In the genomic region with DNA sequence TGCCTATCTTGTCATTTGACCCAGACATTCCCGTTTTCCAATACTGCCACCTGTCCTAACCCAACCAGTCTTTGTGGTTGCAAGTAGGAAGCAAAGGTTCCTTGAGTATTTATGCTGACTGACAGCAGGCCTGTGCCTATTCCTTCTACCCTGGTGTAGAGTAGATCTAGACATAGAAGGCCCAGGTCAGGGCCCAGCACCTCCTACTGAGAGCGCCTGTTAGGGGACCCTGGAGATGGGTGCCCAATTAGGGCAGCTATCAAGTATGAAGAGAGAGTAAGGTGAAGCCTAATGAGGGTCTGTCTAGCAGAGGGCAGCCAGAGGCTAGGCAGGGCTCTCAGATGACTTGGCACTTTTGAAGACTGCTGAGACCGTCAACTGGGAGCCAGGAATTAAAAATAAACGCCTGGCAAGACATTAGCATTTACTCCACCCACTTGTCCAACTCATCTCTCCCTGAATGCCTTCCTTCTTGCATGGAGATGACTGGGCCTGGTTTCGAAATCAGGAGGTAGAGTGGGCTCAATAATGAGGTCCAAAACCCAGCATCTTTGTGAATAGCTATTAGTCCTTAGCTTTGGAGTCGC, we compare ENCODE assay signal across 14 mouse cellular contexts. TPM values are rescaled to one million over a fixed set of nuclear protein-coding genes. Genes with fewer than 3 reads are reported as not detected.
DNase-seq lines count a peak whose midpoint lies in the region; ATAC-seq and TF ChIP-seq lines count a peak whose summit lies in the region.
"Had no signal": no experiment of that assay in that cellular context is flagged by ENCODE, and none has a peak within 500 bp of the region (broad histone marks: within the 10 kb centered on the region; RNA-seq: fewer than 3 reads in every experiment).

No protein-coding gene starts in this region.

- peaks cover 50% of the 10 kb centered on the region for H3K4me1 ChIP-seq in hindbrain, embryonic 15.5 days (replicated peaks)
- H3K4me1 ChIP-seq in hindbrain, embryonic 12.5 days, result peaks cover 28% of the 10 kb centered on the region
- peaks cover 34% of the 10 kb centered on the region for H3K4me1 ChIP-seq in cerebellum, adult 2 months (ENCODE audit: control insufficient read depth, insufficient read depth, low read length)

- no peak for TF ChIP-seq POLR2A in cerebellum, adult 2 months (IDR thresholded peaks at IDR 0.05; ENCODE audit: borderline replicate concordance, insufficient read depth, low read length)

- peak overlapping the region; percentile 78 for H3K4me2 ChIP-seq in hindbrain, embryonic 15.5 days
- no peak overlapping the region for H3K4me2 ChIP-seq in hindbrain, embryonic 12.5 days (replicated peaks)
- H3K4me2 ChIP-seq: intestine, embryonic 15.5 days had no signal

- TF ChIP-seq CTCF in cerebellum, adult 2 months (IDR thresholded peaks at IDR 0.05; ENCODE audit: borderline replicate concordance, insufficient read depth, low read depth, low read length), result no peak

- peak; percentile 69 for DNase-seq in gastrocnemius, adult 18-20 months (ENCODE audit: low spot score)
- DNase-seq in gastrocnemius, postnatal 10 days, result no peak
- DNase-seq in cerebellum, adult 2 months, result peak; percentile 50 to 60
- peak; percentile 49 to 67 for DNase-seq in heart, postnatal 10 days
- no peak for DNase-seq in urinary bladder, postnatal 10 days (ENCODE audit: low spot score)
- DNase-seq: lung, adult 18-20 months had no signal

- peak overlapping the region; percentile 86 for H3K27ac ChIP-seq in hindbrain, embryonic 15.5 days (replicated peaks)
- H3K27ac ChIP-seq in hindbrain, embryonic 12.5 days, result no peak overlapping the region
- peak overlapping the region; percentile 100 for H3K27ac ChIP-seq in cerebellum, adult 2 months (ENCODE audit: insufficient read depth, low read length)
- H3K27ac ChIP-seq: intestine, embryonic 15.5 days; limb, embryonic 12.5 days had no signal

- no peak for ATAC-seq in hindbrain, embryonic 15.5 days (ENCODE audit: low FRiP score, low read depth)
- no peak for ATAC-seq in hindbrain, embryonic 12.5 days (ENCODE audit: low FRiP score)
- ATAC-seq in megakaryocyte progenitor cell, adult 5-6 weeks (replicated peaks; ENCODE audit: poor library complexity), result no peak
- ATAC-seq: intestine, embryonic 15.5 days had no signal

- H3K9ac ChIP-seq in hindbrain, embryonic 15.5 days, result no peak overlapping the region
- no peak overlapping the region for H3K9ac ChIP-seq in hindbrain, embryonic 12.5 days
- H3K9ac ChIP-seq: intestine, embryonic 15.5 days; limb, embryonic 12.5 days had no signal

- H3K36me3 ChIP-seq in hindbrain, embryonic 15.5 days, result peaks cover 7% of the 10 kb centered on the region
- no peaks in the 10 kb centered on the region for H3K36me3 ChIP-seq in hindbrain, embryonic 12.5 days
- H3K36me3 ChIP-seq: intestine, embryonic 15.5 days; limb, embryonic 12.5 days had no signal

- intact Hi-C loops in heart, postnatal 10 days (cut with DNase I), result no loop called here

- H3K4me3 ChIP-seq in hindbrain, embryonic 15.5 days, result 0 out of 2 replicates have a peak overlapping the region, but pooled peaks have one; percentile 54
- no peak overlapping the region for H3K4me3 ChIP-seq in hindbrain, embryonic 12.5 days
- H3K4me3 ChIP-seq in cerebellum, adult 2 months (replicated peaks; ENCODE audit: insufficient read depth, low read depth, low read length), result peak overlapping the region; percentile 90
- H3K4me3 ChIP-seq: intestine, embryonic 15.5 days; limb, embryonic 12.5 days had no signal

- H3K9me3 ChIP-seq in hindbrain, embryonic 15.5 days, result no peaks in the 10 kb centered on the region
- H3K9me3 ChIP-seq in hindbrain, embryonic 12.5 days (replicated peaks), result no peaks in the 10 kb centered on the region
- H3K9me3 ChIP-seq: intestine, embryonic 15.5 days; limb, embryonic 12.5 days had no signal

- H3K27me3 ChIP-seq in hindbrain, embryonic 15.5 days, result no peaks in the 10 kb centered on the region
- H3K27me3 ChIP-seq in hindbrain, embryonic 12.5 days, result peaks cover 45% of the 10 kb centered on the region
- no peaks in the 10 kb centered on the region for H3K27me3 ChIP-seq in cerebellum, adult 2 months (ENCODE audit: control insufficient read depth, insufficient read depth, low read length)

- WGBS in hindbrain, embryonic 15.5 days, result 81% methylated on average over 6 of the region's 6 CpGs
- WGBS in hindbrain, embryonic 12.5 days, result 81% methylated on average over 6 of the region's 6 CpGs
- WGBS in cerebellum, adult 2 months, result 35% methylated on average over 6 of the region's 6 CpGs

RNA-seq across cellular contexts. Expression of a gene that starts 1.0 kb away (rescaled TPM):
- 1,000 to 10,000 TPM; 2,039 to 2,096 TPM for total RNA-seq in gastrocnemius, adult 18-20 months (2021)
- total RNA-seq in gastrocnemius, postnatal 10 days (2021), result 1,000 to 10,000 TPM; 1,498 to 1,682 TPM
- 13.5 and 14.5 TPM in 2 replicates for polyA plus RNA-seq in hindbrain, embryonic 15.5 days (2015; fragmentation: Nextera tagmentation; extraction: Ambion mirVana)
- polyA plus RNA-seq in hindbrain, embryonic 12.5 days (2016; fragmentation: Nextera tagmentation; extraction: Ambion mirVana), result 2.3 and 2.5 TPM in 2 replicates
- polyA plus RNA-seq in cerebellum, adult 2 months (2012; rRNA removed), result 1,226 and 1,413 TPM in 2 replicates
- total RNA-seq in heart, postnatal 10 days (2021), result 100 to 1,000 TPM; 640 to 727 TPM
- not detected in 2 replicates for total RNA-seq in megakaryocyte progenitor cell, adult 5-6 weeks (2015)
- total RNA-seq in megakaryocyte progenitor cell, adult 5-6 weeks (2017), result not detected in 2 replicates

RNA-seq across cellular contexts. Expression of a gene that starts 22.7 kb away (rescaled TPM):
- total RNA-seq in gastrocnemius, adult 18-20 months (2021), result under 1 TPM in 1 of 2 experiments, not detected in 1; 0.18 TPM
- under 1 TPM; 0.23 to 0.47 TPM for total RNA-seq in gastrocnemius, postnatal 10 days (2021)
- 45.8 and 50.4 TPM in 2 replicates for polyA plus RNA-seq in hindbrain, embryonic 15.5 days (2015; fragmentation: Nextera tagmentation; extraction: Ambion mirVana)
- 41.7 and 43.1 TPM in 2 replicates for polyA plus RNA-seq in hindbrain, embryonic 12.5 days (2016; fragmentation: Nextera tagmentation; extraction: Ambion mirVana)
- polyA plus RNA-seq in cerebellum, adult 2 months (2012; rRNA removed), result 115 and 125 TPM in 2 replicates
- total RNA-seq in heart, postnatal 10 days (2021), result not detected
- not detected in 2 replicates for total RNA-seq in megakaryocyte progenitor cell, adult 5-6 weeks (2015)
- not detected in 2 replicates for total RNA-seq in megakaryocyte progenitor cell, adult 5-6 weeks (2017)
- polyA plus RNA-seq: C2C12 had no signal

RNA-seq across cellular contexts. Expression of a gene that starts 29.2 kb away (rescaled TPM):
- total RNA-seq in gastrocnemius, adult 18-20 months (2021), result 10 to 100 TPM; 41.7 to 44.5 TPM
- 10 to 100 TPM; 55.2 to 60.3 TPM for total RNA-seq in gastrocnemius, postnatal 10 days (2021)
- polyA plus RNA-seq in hindbrain, embryonic 15.5 days (2015; fragmentation: Nextera tagmentation; extraction: Ambion mirVana), result 398 and 410 TPM in 2 replicates
- polyA plus RNA-seq in hindbrain, embryonic 12.5 days (2016; fragmentation: Nextera tagmentation; extraction: Ambion mirVana), result 388 and 419 TPM in 2 replicates
- polyA plus RNA-seq in cerebellum, adult 2 months (2012; rRNA removed), result 110 and 111 TPM in 2 replicates
- 10 to 100 TPM; 60.7 to 62.1 TPM for total RNA-seq in heart, postnatal 10 days (2021)
- 85.7 and 109 TPM in 2 replicates for total RNA-seq in megakaryocyte progenitor cell, adult 5-6 weeks (2015)
- total RNA-seq in megakaryocyte progenitor cell, adult 5-6 weeks (2017), result 68.8 and 73.0 TPM in 2 replicates

RNA-seq across cellular contexts. Expression of a gene that starts 44.8 kb away (rescaled TPM):
- not detected for total RNA-seq in gastrocnemius, adult 18-20 months (2021)
- total RNA-seq in gastrocnemius, postnatal 10 days (2021), result not detected
- not detected in 2 replicates for polyA plus RNA-seq in hindbrain, embryonic 15.5 days (2015; fragmentation: Nextera tagmentation; extraction: Ambion mirVana)
- not detected in 2 replicates for polyA plus RNA-seq in hindbrain, embryonic 12.5 days (2016; fragmentation: Nextera tagmentation; extraction: Ambion mirVana)
- polyA plus RNA-seq in cerebellum, adult 2 months (2012; rRNA removed), result 0.03 and 0.07 TPM in 2 replicates
- total RNA-seq in heart, postnatal 10 days (2021), result not detected
- not detected in 2 replicates for total RNA-seq in megakaryocyte progenitor cell, adult 5-6 weeks (2015)
- total RNA-seq in megakaryocyte progenitor cell, adult 5-6 weeks (2017), result not detected in 2 replicates
- total RNA-seq: adrenal gland, adult 18-20 months; layer of hippocampus, adult 18-20 months had no signal
- polyA plus RNA-seq: C2C12; limb, embryonic 12.5 days had no signal

RNA-seq across cellular contexts. Expression of a gene that starts 55.2 kb away (rescaled TPM):
- under 1 TPM; 0.19 to 0.21 TPM for total RNA-seq in gastrocnemius, adult 18-20 months (2021)
- total RNA-seq in gastrocnemius, postnatal 10 days (2021), result under 1 TPM; 0.12 to 0.14 TPM
- 0.18 and 0.20 TPM in 2 replicates for polyA plus RNA-seq in hindbrain, embryonic 15.5 days (2015; fragmentation: Nextera tagmentation; extraction: Ambion mirVana)
- polyA plus RNA-seq in hindbrain, embryonic 12.5 days (2016; fragmentation: Nextera tagmentation; extraction: Ambion mirVana), result 0.08 TPM in 1 of 2 replicates, not detected in the other
- polyA plus RNA-seq in cerebellum, adult 2 months (2012; rRNA removed), result 0.41 and 0.46 TPM in 2 replicates
- total RNA-seq in heart, postnatal 10 days (2021), result under 1 TPM; 0.17 to 0.25 TPM
- not detected in 2 replicates for total RNA-seq in megakaryocyte progenitor cell, adult 5-6 weeks (2015)
- not detected in 2 replicates for total RNA-seq in megakaryocyte progenitor cell, adult 5-6 weeks (2017)
- polyA plus RNA-seq: C2C12 had no signal

Comparison
In these comparisons a context has a peak if more than half of its experiments do, and no peak if none do; other contexts are left out.
1. DNase-seq: peak in gastrocnemius, adult 18-20 months (single experiment), cerebellum, adult 2 months (2 of 2) and heart, postnatal 10 days (2 of 2); none in gastrocnemius, postnatal 10 days (single experiment) and urinary bladder, postnatal 10 days (single experiment).
2. RNA of a gene that starts 1.0 kb away (total RNA-seq): 2,039 to 2,096 TPM in gastrocnemius, adult 18-20 months, 1,498 to 1,682 TPM in gastrocnemius, postnatal 10 days and 640 to 727 TPM in heart, postnatal 10 days; not detected in megakaryocyte progenitor cell, adult 5-6 weeks; every median in the first group is over 100 times any median in the second.